Mouse (Mus musculus) heart, embryonic 11.5 days (tissue): Measurements from ENCODE around the gene Plekha6. TPM values are rescaled to one million over a fixed set of nuclear protein-coding genes. Genes with fewer than 3 reads are reported as not detected.
A peak's percentile ranks its signal among the peaks of the same experiment; 100 is the strongest.

ENCODE experiments used
- ATAC-seq: fragments of 200-750 bp; cut with Nextera tagmentation; replicated peaks from 2 replicates; pipeline ENCODE4 v1.8.0; 2017; ENCODE audit warnings: moderate library complexity; ENCODE audit not compliant: insufficient number of reproducible peaks, low FRiP score, low TSS enrichment
- H3K27ac ChIP-seq: fragments of 300-500 bp; sonication (generic); 2 replicates; pipeline ENCODE4 v1.5.1; 2014; ENCODE audit warnings: mild to moderate bottlenecking, low read depth, low read length
- H3K27me3 ChIP-seq: fragments of 300-500 bp; sonication (generic); 2 replicates; pipeline ENCODE4 v1.6.1; 2014; ENCODE audit warnings: mild to moderate bottlenecking, low read length, mixed read lengths; ENCODE audit not compliant: control insufficient read depth, insufficient read depth
- H3K36me3 ChIP-seq: fragments of 300-500 bp; sonication (generic); 2 replicates; pipeline ENCODE4 v1.6.1; 2014; ENCODE audit warnings: mild to moderate bottlenecking, low read length, moderate library complexity, mixed read lengths; ENCODE audit not compliant: control insufficient read depth, insufficient read depth
- H3K4me1 ChIP-seq: fragments of 300-500 bp; sonication (generic); 2 replicates; pipeline ENCODE4 v1.6.1; 2014; ENCODE audit warnings: low read length; ENCODE audit not compliant: control insufficient read depth, insufficient read depth
- H3K4me2 ChIP-seq: fragments of 300-500 bp; sonication (generic); 2 replicates; pipeline ENCODE4 v1.6.1; 2014; ENCODE audit warnings: mild to moderate bottlenecking, moderate library complexity
- H3K4me3 ChIP-seq: fragments of 300-500 bp; sonication (generic); 2 replicates; pipeline ENCODE4 v1.5.1; 2014; ENCODE audit warnings: low read depth, low read length
- H3K9ac ChIP-seq: fragments of 300-500 bp; sonication (generic); 2 replicates; pipeline ENCODE4 v1.6.1; 2014; ENCODE audit warnings: mild to moderate bottlenecking, low read depth, low read length, moderate library complexity
- H3K9me3 ChIP-seq: fragments of 300-500 bp; sonication (generic); replicated peaks from 2 replicates; pipeline ENCODE4 v1.6.1; 2016; ENCODE audit warnings: low read length; ENCODE audit not compliant: control insufficient read depth
- WGBS: fragments of 180-500 bp; shearing (Covaris S2); extraction: QIAGEN DNeasy Blood & Tissue Kit; methylation state at CpG from one replicate; pipeline ENCODE4 v1.1.7; 2014; ENCODE audit not compliant: insufficient replicate concordance; 5-methylcytosine and 5-hydroxymethylcytosine counted together
- polyA plus RNA-seq: library from polyadenylated mRNA; unstranded; fragments of >200 nt; fragmentation: Nextera tagmentation; extraction: Ambion mirVana; gene quantifications from 2 replicates; pipeline ENCODE4 v1.2.1, GENCODE M21; 2014

Plekha6 gene
- polyA plus RNA-seq, 1 experiment from 2014 or later = 13.6 TPM

DNA sequence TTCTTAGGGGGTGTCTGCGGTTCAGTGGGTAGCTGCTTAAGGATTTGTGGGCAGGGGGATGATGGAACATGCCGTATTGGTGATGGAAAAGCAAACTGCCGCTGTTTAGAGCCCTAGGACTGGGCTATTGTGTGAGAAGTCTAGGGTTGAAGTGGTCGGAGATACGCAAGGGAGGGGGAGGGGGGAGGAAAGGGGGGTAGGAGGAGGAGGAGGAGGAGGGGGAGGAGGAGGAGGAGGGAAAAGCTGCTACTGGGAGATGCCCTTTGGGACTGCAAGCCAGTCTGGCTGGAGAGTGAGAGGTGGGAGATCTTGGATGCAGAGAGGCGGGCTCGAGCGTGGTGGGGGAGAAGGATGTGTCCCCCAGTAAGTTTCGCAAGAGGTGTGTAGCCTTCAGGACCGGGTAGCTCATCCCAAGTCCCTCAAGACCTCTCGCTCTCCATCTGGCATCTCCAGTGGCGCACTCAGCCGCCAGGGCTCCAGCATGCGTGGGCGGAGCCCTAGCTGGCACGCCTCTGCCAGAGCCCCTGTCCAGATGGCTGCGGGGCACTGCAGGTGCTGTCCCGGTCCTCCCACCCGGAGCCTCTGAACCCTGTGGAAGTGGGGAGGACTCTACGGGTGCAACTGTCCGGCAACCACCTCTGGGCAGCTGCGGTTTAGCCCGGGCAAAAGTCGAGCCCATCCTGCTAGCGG is 18.2 kb downstream of the Plekha6 start:
- Histone ChIP-seq H3K4me3 (peak overlapping the region; percentile 54), H3K36me3 (no peaks in the 10 kb centered on the region), H3K9ac (peak overlapping the region; percentile 61), H3K27me3 (peaks cover 20% of the 10 kb centered on the region), H3K4me2 (peak overlapping the region; percentile 93), H3K9me3 (no peaks in the 10 kb centered on the region), H3K4me1 (peaks cover 11% of the 10 kb centered on the region), H3K27ac (no peak overlapping the region)
- under 1% methylated on average over 25 of the region's 25 CpGs for WGBS
- peak; percentile 40 for ATAC-seq

DNA sequence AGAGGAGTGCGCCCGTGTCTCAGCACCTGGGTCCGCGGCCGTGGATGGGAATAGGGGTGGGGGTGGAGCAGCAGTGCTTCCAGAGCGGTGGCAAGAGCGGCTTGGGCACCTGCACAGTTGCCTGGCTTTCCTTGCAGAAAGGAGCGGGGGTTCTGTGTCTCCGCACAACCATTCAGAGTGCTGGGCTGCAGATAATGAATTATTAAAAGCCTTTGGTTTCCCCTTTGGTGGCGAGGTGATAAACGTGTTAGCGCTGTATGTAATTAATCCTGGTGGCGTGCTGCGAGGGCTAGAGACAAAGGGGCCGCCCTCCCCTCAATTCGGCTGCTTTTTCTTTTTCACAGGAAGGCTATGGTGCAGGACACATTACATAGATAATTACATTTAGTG is 18.7 kb downstream of the Plekha6 start:
- Histone ChIP-seq H3K4me3 (peak overlapping the region; percentile 54), H3K27me3 (peaks cover 20% of the 10 kb centered on the region), H3K9ac (peak overlapping the region; percentile 59; the same call in 1 of the 2 replicates), H3K4me1 (peaks cover 12% of the 10 kb centered on the region), H3K9me3 (no peaks in the 10 kb centered on the region), H3K27ac (no peak overlapping the region), H3K4me2 (peak overlapping the region; percentile 93), H3K36me3 (no peaks in the 10 kb centered on the region)
- WGBS = 2% methylated on average over 16 of the region's 16 CpGs
- no peak for ATAC-seq

DNA sequence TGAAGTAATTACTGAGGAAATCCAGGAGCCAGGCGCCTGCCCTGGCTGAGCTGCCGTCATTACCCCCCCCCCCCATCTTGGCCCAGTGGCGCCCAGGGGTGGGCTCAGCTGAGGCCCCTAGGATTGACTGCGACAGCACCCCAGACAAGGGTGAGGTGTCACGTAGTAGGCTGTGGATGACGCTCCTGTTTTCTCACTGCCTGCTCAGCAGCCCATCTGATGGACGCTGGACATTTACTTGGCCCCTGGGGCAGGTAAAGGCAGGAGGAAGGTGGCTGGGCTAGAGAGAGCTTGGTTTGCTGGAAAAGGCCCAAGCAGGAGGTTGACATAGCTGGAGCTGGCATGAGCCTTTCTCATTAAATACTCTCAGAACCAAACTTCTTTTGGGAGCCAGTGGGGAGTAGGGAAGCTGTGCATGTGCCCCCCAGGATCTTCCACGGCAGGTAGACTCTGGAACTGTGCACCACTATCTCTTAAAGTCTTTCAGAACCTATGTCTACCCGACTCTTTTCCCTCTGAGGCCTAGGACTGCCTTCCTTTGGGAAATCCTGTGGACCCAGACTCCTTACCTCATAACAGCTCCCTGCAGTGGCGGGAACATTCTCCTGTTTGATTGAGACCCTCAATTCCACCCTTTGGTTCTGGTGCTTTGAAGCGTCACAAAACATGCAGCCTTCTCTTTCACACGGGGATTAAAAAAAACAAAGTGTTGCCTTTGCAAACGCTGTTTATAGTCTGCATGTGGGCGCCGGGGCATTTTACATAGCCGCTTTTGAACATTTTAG is 19.3 kb downstream of the Plekha6 start:
- Histone ChIP-seq H3K27me3 (peaks cover 20% of the 10 kb centered on the region), H3K9me3 (no peaks in the 10 kb centered on the region), H3K4me3 (peak overlapping the region; percentile 54; the same call in 1 of the 2 replicates), H3K9ac (peak overlapping the region; percentile 59; the same call in 1 of the 2 replicates), H3K27ac (no peak overlapping the region), H3K36me3 (no peaks in the 10 kb centered on the region), H3K4me1 (peaks cover 18% of the 10 kb centered on the region), H3K4me2 (peak overlapping the region; percentile 93)
- ATAC-seq = no peak
- WGBS = 41% methylated on average over 16 of the region's 16 CpGs

DNA sequence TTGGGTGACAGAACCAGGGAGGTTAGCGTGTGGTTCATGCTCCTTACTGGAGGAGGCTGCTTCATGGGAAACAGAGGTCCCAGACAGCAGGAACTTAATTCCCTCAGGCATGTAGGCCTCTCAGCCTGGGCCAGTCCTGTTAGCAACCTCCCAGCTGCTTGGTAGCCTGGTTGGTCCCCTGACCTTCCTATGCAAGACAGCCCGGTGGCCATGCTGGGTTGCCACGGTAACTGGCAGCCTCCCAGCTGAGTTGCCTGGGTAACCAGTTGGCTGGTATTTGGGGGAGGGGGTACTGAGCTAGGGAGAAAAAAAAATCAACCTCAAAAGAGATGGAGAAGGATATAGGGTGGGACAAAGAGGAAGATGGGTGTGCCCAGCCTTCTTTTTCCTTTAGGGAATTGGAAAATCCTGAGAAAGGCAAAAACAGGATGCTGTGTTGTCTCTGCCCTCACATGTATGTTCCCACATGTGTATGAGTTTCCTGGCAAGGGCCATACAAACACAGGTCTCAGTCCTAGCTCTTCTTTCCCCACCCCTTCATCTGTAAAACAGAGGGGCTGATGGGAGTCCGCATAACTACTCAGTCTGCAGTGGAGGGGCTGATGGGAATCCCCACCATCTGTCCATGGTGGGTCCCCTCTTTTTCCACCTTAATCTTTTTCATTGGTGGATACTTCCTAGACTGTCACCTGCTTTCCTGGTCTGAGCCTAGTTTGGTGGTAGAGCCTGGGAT is 24.1 kb downstream of the Plekha6 start:
- no peak overlapping the region for H3K4me3 ChIP-seq
- WGBS = 22% methylated on average over 4 of the region's 4 CpGs
- H3K27me3 ChIP-seq = peaks cover 6% of the 10 kb centered on the region
- H3K36me3 ChIP-seq = no peaks in the 10 kb centered on the region
- H3K4me1 ChIP-seq = peaks cover 17% of the 10 kb centered on the region
- no peaks in the 10 kb centered on the region for H3K9me3 ChIP-seq
- H3K27ac ChIP-seq = peak overlapping the region; percentile 50; the same call in 1 of the 2 replicates
- H3K4me2 ChIP-seq = no peak overlapping the region
- H3K9ac ChIP-seq = no peak overlapping the region
- no peak; the same call in 1 of the 2 replicates for ATAC-seq

DNA sequence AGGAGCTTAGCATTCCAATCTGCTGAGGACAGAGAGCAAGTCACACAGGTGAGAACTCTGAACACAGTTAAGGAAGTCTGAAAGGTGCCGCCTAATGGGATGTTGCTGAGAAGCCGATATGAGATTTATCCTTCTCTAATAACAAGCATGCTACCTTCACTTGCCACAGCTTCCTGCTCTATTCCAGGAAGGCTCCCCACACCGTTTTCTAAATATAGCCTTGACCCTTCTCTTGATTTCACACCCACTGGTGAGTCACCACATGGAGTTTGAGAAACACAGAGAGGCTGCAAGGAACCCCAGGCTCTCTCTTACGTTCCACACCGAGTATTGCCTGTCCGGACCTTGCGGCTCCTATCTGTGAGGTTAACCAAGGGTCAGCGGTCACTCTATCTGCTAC is 24.7 kb downstream of the Plekha6 start:
- no peak for ATAC-seq
- H3K4me2 ChIP-seq = no peak overlapping the region
- H3K9me3 ChIP-seq = no peaks in the 10 kb centered on the region
- WGBS = 53% methylated on average over 8 of the region's 8 CpGs
- no peaks in the 10 kb centered on the region for H3K36me3 ChIP-seq
- no peaks in the 10 kb centered on the region for H3K27me3 ChIP-seq
- H3K9ac ChIP-seq = no peak overlapping the region
- peak overlapping the region; percentile 50; the same call in 1 of the 2 replicates for H3K27ac ChIP-seq
- H3K4me3 ChIP-seq = no peak overlapping the region
- peaks cover 14% of the 10 kb centered on the region for H3K4me1 ChIP-seq

DNA sequence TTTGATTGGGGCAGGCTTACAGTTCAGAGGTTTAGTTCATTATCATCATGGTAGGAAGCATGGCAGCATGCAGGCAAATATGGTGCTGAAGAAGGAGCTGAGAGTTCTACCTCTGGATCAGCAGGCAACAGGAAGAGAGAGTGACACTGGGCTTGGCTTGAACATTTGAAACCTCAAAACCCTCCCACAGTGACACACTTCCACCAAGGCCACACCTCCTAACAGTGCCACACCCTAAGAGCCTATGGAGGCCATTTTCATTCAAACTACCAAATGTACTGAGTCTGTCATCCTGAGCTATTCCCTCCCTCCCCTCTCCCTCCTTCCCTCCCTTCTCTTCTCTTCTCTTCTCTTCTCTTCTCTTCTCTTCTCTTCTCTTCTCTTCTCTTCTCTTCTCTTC is 25.5 kb downstream of the Plekha6 start:
- no peaks in the 10 kb centered on the region for H3K27me3 ChIP-seq
- H3K27ac ChIP-seq = no peak overlapping the region

DNA sequence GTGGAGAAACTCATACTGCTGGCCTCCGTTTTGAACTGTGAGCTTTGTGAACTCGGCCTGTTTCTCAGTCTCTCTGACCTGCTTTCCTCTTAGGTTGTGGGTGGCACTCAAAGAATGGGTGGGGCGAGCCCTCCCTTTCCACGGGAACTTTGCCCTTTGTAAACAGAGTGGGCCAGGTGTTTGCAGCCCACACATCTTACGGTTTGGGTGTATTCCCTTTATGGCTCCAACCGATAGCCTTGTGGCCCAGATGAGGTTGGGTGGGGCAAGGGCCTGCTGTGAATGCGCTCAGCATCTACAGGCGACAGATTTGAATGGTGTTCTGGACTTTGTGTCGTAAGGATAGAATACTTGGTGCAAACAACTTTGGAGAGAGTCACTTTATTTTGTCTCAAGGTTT is 26.5 kb downstream of the Plekha6 start:
- Histone ChIP-seq H3K9ac (no peak overlapping the region), H3K27ac (no peak overlapping the region), H3K4me3 (no peak overlapping the region), H3K9me3 (no peaks in the 10 kb centered on the region), H3K27me3 (no peaks in the 10 kb centered on the region), H3K4me2 (no peak overlapping the region), H3K36me3 (no peaks in the 10 kb centered on the region), H3K4me1 (peaks cover 14% of the 10 kb centered on the region)
- ATAC-seq = no peak
- WGBS = 80% methylated on average over 9 of the region's 9 CpGs

More for the DNA sequence above, 25.5 kb downstream of the Plekha6 start:
- H3K9me3 ChIP-seq = no peaks in the 10 kb centered on the region
- H3K9ac ChIP-seq = no peak overlapping the region
- peaks cover 14% of the 10 kb centered on the region for H3K4me1 ChIP-seq
- no peak overlapping the region for H3K4me3 ChIP-seq
- H3K36me3 ChIP-seq = no peaks in the 10 kb centered on the region
- H3K4me2 ChIP-seq = no peak overlapping the region
- ATAC-seq = no peak

DNA sequence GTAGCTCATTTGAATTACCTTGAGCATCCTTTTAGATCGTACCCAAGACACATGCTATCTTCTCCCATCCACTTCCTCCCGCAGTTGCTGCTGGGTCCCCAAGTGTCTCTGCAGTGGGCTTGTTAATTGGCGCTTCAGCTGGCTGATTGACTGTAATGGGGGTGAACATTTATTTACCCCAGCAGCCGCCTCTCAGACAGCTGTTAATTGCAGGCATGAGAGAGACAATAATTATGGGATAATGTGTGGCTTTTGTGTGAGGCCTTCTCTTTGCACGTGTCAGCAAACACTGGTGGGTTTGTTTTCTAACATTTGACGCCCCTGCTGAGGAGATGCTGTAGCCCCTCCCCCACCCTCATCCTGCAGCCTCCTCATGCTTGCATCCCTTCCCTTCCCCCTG is 32.2 kb downstream of the Plekha6 start:
- no peaks in the 10 kb centered on the region for H3K9me3 ChIP-seq
- H3K4me2 ChIP-seq = no peak overlapping the region
- no peak overlapping the region for H3K4me3 ChIP-seq
- H3K27ac ChIP-seq = no peak overlapping the region
- no peaks in the 10 kb centered on the region for H3K27me3 ChIP-seq
- H3K36me3 ChIP-seq = no peaks in the 10 kb centered on the region
- H3K4me1 ChIP-seq = peaks cover 6% of the 10 kb centered on the region
- H3K9ac ChIP-seq = no peak overlapping the region
- WGBS = 46% methylated on average over 6 of the region's 6 CpGs
- ATAC-seq = no peak
